Mouse (Mus musculus) kidney, embryonic 16.5 days (tissue): ENCODE measurements around the gene Ugt3a1. TPM values are rescaled to one million over a fixed set of nuclear protein-coding genes. Genes with fewer than 3 reads are reported as not detected.
"Not testable (repeated sequence)": the region's sequence is repeated elsewhere in the genome, so short reads cannot be mapped to it uniquely, and the experiment has no call there.

ENCODE experiments used
- ATAC-seq: fragments of 200-750 bp; cut with Nextera tagmentation; 2 replicates; pipeline ENCODE4 v1.8.0; 2017; ENCODE audit warnings: moderate TSS enrichment; ENCODE audit not compliant: low FRiP score, low TSS enrichment
- H3K27ac ChIP-seq: fragments of 300-500 bp; sonication (generic); 2 replicates; pipeline ENCODE4 v1.5.1; 2014; ENCODE audit warnings: low read length
- H3K27me3 ChIP-seq: fragments of 300-500 bp; sonication (generic); 2 replicates; pipeline ENCODE4 v1.6.1; 2014; ENCODE audit warnings: low read length, control low read depth, mixed read lengths; ENCODE audit not compliant: insufficient read depth
- H3K36me3 ChIP-seq: fragments of 300-500 bp; sonication (generic); 2 replicates; pipeline ENCODE4 v1.6.1; 2014; ENCODE audit warnings: low read length, control low read depth, mixed read lengths; ENCODE audit not compliant: insufficient read depth
- H3K4me1 ChIP-seq: fragments of 300-500 bp; sonication (generic); 2 replicates; pipeline ENCODE4 v1.6.1; 2014; ENCODE audit warnings: low read length, control low read depth, mixed read lengths; ENCODE audit not compliant: insufficient read depth
- H3K4me2 ChIP-seq: fragments of 300-500 bp; sonication (generic); replicated peaks from 2 replicates; pipeline ENCODE4 v1.6.1; 2014; ENCODE audit warnings: low read depth, low read length
- H3K4me3 ChIP-seq: fragments of 300-500 bp; sonication (generic); 2 replicates; pipeline ENCODE4 v1.5.1; 2014; ENCODE audit warnings: mild to moderate bottlenecking, low read length
- H3K9ac ChIP-seq: fragments of 300-500 bp; sonication (generic); replicated peaks from 2 replicates; pipeline ENCODE4 v1.6.1; 2014; ENCODE audit warnings: low read length
- H3K9me3 ChIP-seq: fragments of 300-500 bp; sonication (generic); 2 replicates; pipeline ENCODE4 v1.6.1; 2016; ENCODE audit warnings: low read length, control low read depth
- WGBS: fragments of 180-500 bp; shearing (Covaris S2); extraction: QIAGEN DNeasy Blood & Tissue Kit; methylation state at CpG from one replicate; pipeline ENCODE4 v1.1.7; 2014; 5-methylcytosine and 5-hydroxymethylcytosine counted together
- polyA plus RNA-seq: library from polyadenylated mRNA; unstranded; fragments of >200 nt; fragmentation: Nextera tagmentation; extraction: Ambion mirVana; gene quantifications from 2 replicates; pipeline ENCODE4 v1.2.1, GENCODE M21; 2015

The Ugt3a1 gene
- 0.13 and 0.49 TPM in 2 replicates for polyA plus RNA-seq

GRCm38 (mm10) chr15:9276838-9277295 lies at the start of gene Ugt3a1:
Gene Ugt3a1, plus strand, starts transcription at chr15:9276888.
- no peak within 1 kb of the TSS for H3K4me2 ChIP-seq
- ATAC-seq, result no peak
- H3K27me3 ChIP-seq, result no peaks in the 10 kb centered on the region
- no peak within 1 kb of the TSS for H3K4me3 ChIP-seq
- no peaks in the 10 kb centered on the region for H3K36me3 ChIP-seq
- H3K27ac ChIP-seq, result no peak within 1 kb of the TSS
- no peaks in the 10 kb centered on the region for H3K4me1 ChIP-seq
- no peaks in the 10 kb centered on the region for H3K9me3 ChIP-seq
- H3K9ac ChIP-seq, result no peak within 1 kb of the TSS
- 93% methylated on average over 6 of the region's 6 CpGs for WGBS

DNA sequence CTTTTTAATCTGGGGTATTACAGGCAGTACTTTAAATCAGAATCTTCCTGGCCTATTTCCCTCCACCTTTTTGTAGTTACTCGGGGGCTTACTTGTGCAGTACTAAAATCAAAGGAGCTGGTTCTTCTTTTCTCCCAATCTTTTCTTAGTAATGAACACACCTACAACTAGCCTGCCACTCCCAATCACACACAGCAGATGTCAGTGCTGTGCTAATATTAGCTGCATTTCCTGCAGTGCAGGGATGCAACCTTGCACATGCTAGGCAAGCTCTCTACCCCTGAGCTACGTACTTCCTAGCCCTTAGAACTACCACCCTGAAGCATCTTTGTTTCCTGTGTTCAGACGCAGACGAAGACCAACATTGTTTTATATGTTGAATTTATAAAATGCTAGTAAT lies 45.8 kb upstream of the Ugt3a1 start:
- not testable (repeated sequence) for H3K27me3 ChIP-seq, H3K4me1 ChIP-seq, H3K9ac ChIP-seq, H3K27ac ChIP-seq, H3K36me3 ChIP-seq, ATAC-seq, H3K4me2 ChIP-seq, H3K9me3 ChIP-seq, H3K4me3 ChIP-seq
- whole genome bisulfite sequencing, result 72% methylated on average over 4 of the region's 4 CpGs

DNA sequence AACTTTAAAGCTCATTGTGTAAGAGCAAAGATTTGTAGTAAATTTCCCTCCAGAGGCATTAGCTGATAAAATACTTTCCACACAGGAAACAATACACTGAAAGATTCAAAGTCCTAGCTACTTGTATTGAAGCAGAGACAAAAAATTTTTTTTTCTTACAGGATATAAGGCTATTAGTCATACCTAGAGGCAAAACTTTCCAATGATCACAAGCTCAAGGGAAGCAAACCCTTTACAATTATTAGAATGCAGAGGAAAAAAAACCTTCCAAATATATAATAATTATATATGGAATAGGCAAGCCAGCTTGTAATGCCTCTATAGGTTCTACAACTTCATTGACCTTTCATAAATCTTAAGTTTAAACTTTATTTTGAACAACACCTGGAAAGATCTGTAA lies 30.3 kb upstream of the Ugt3a1 start:
- no peak overlapping the region for H3K4me3 ChIP-seq
- no peaks in the 10 kb centered on the region for H3K36me3 ChIP-seq
- H3K27me3 ChIP-seq, result no peaks in the 10 kb centered on the region
- no peak overlapping the region for H3K4me2 ChIP-seq
- no peaks in the 10 kb centered on the region for H3K4me1 ChIP-seq
- no peak overlapping the region for H3K9ac ChIP-seq
- no peak overlapping the region for H3K27ac ChIP-seq
- H3K9me3 ChIP-seq, result no peaks in the 10 kb centered on the region
- ATAC-seq, result no peak

GRCm38 (mm10) chr15:9252891-9253290 lies 23.8 kb upstream of the Ugt3a1 start:
- Histone ChIP-seq H3K36me3 (no peaks in the 10 kb centered on the region), H3K9ac (no peak overlapping the region), H3K27ac (no peak overlapping the region), H3K4me1 (no peaks in the 10 kb centered on the region), H3K4me2 (no peak overlapping the region), H3K4me3 (no peak overlapping the region), H3K9me3 (0 out of 2 replicates have a peak, but pooled peaks cover 3% of the 10 kb centered on the region), H3K27me3 (no peaks in the 10 kb centered on the region)
- no peak for ATAC-seq
- 88% methylated on average over 3 of the region's 3 CpGs for WGBS

GRCm38 (mm10) chr15:9260621-9261020 lies 16.1 kb upstream of the Ugt3a1 start:
- Histone ChIP-seq H3K4me3 (no peak overlapping the region), H3K9ac (no peak overlapping the region), H3K36me3 (no peaks in the 10 kb centered on the region), H3K4me2 (no peak overlapping the region), H3K9me3 (no peaks in the 10 kb centered on the region), H3K27ac (no peak overlapping the region), H3K4me1 (no peaks in the 10 kb centered on the region), H3K27me3 (no peaks in the 10 kb centered on the region)
- 74% methylated on average over 3 of the region's 3 CpGs for WGBS
- ATAC-seq, result no peak

DNA sequence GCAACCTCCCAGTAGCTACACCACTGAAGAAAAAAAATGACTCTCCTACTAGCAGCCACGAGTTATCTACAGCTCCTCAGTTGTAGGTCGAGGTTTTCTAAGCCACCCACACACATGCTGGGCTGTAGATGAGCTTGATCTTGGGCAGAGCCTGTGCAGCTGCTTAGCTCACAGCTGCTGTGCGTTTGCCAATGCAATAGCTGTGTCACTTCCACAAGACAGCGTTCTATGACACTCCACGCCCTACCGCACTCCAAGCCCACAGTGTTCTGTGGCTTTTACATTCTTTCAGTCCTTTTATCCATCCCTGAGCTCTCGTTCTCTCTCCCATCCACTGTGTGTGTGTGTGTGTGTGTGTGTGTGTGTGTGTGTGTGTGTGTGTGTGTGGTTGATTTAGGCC lies 4.8 kb upstream of the Ugt3a1 start:
- Histone ChIP-seq H3K9me3 (no peaks in the 10 kb centered on the region), H3K4me2 (no peak overlapping the region), H3K4me1 (no peaks in the 10 kb centered on the region), H3K27me3 (no peaks in the 10 kb centered on the region), H3K9ac (no peak overlapping the region), H3K4me3 (no peak overlapping the region), H3K27ac (no peak overlapping the region), H3K36me3 (no peaks in the 10 kb centered on the region)
- 72% methylated on average over 7 of the region's 7 CpGs for WGBS
- ATAC-seq, result no peak

DNA sequence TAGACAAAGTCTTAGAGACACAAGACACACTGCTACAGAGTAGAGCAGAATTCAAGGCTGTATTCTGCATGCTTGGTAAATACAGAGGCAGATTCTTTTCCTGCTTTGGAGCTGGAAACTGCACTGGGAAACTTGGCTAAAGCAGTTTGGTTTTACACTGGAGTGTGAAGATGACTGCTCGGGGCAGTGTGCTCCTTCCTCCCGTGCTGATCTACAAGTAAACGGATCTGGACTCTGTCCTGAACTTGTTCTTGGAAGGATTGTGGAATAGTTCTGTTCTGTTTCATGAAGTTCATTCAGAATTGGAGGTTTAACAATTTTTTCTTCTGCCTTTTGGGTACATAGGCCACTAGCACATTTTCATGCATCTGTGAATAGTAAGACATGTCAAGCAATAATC lies 2.3 kb downstream of the Ugt3a1 start:
- Histone ChIP-seq H3K9me3 (no peaks in the 10 kb centered on the region), H3K4me3 (no peak overlapping the region), H3K4me1 (no peaks in the 10 kb centered on the region), H3K27ac (no peak overlapping the region), H3K4me2 (no peak overlapping the region), H3K27me3 (no peaks in the 10 kb centered on the region), H3K9ac (no peak overlapping the region), H3K36me3 (no peaks in the 10 kb centered on the region)
- 81% methylated on average over 3 of the region's 3 CpGs for WGBS
- ATAC-seq, result no peak

GRCm38 (mm10) chr15:9279596-9279995 lies 2.9 kb downstream of the Ugt3a1 start:
- Histone ChIP-seq H3K4me2 (no peak overlapping the region), H3K4me3 (no peak overlapping the region), H3K9ac (no peak overlapping the region), H3K27me3 (no peaks in the 10 kb centered on the region), H3K36me3 (no peaks in the 10 kb centered on the region), H3K4me1 (no peaks in the 10 kb centered on the region), H3K9me3 (no peaks in the 10 kb centered on the region), H3K27ac (no peak overlapping the region)
- 81% methylated on average over 3 of the region's 3 CpGs for WGBS
- no peak for ATAC-seq

DNA sequence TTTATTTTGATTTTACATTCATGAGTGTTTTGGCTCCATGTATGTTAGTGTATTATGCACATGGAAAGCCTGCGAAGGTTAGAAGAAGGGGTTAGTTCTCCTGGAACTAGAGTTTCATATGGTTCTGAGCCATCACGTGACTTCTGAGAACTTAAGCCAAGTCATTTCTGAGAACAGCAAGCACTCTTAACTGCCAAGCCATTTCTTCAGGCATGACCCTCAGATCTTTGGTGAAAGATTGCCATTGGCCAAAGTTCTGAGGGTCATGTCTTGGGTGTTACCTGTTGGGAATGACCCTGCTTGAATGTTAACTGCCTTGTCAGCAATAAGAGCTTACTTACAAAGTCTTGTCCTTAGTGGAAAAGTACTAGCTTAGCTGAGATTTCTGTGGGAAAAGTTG lies 6.5 kb downstream of the Ugt3a1 start:
- Histone ChIP-seq H3K36me3 (no peaks in the 10 kb centered on the region), H3K4me3 (no peak overlapping the region), H3K27ac (no peak overlapping the region), H3K4me1 (no peaks in the 10 kb centered on the region), H3K9me3 (no peaks in the 10 kb centered on the region), H3K4me2 (no peak overlapping the region), H3K9ac (no peak overlapping the region), H3K27me3 (no peaks in the 10 kb centered on the region)
- WGBS, result 97% methylated on average over 2 of the region's 2 CpGs
- no peak for ATAC-seq

- 63% methylated on average over 2 of the region's 2 CpGs for WGBS
- Histone ChIP-seq H3K9me3 (no peaks in the 10 kb centered on the region), H3K27ac (no peak overlapping the region), H3K4me1 (no peaks in the 10 kb centered on the region), H3K36me3 (no peaks in the 10 kb centered on the region), H3K4me2 (no peak overlapping the region), H3K9ac (no peak overlapping the region), H3K27me3 (no peaks in the 10 kb centered on the region), H3K4me3 (no peak overlapping the region)
- no peak for ATAC-seq
These were observed 13.0 kb downstream of the Ugt3a1 start for GRCm38 (mm10) chr15:9289660-9290059.
